Mouse (Mus musculus) liver, embryonic 16.5 days (tissue): ENCODE measurements at regions not wholly inside any gene's neighbourhood (a gene's known extent, or its start where the extent isn't known, plus 50 kb on each side); places are given as distances from the start of the nearest gene placed in this dataset.

Source experiments
- ATAC-seq: fragments of 200-750 bp; cut with Nextera tagmentation; 2 replicates; pipeline ENCODE4 v1.8.0; 2017; ENCODE audit warnings: low read depth, mild to moderate bottlenecking, moderate number of reproducible peaks, moderate library complexity
- H3K27ac ChIP-seq: fragments of 300-500 bp; sonication (generic); 2 replicates; pipeline ENCODE4 v1.5.1; 2014; ENCODE audit warnings: mild to moderate bottlenecking, low read length
- H3K27me3 ChIP-seq: fragments of 300-500 bp; sonication (generic); 2 replicates; pipeline ENCODE4 v1.6.1; 2014; ENCODE audit warnings: low read depth, low read length, mixed read lengths; ENCODE audit not compliant: control insufficient read depth, insufficient read depth
- H3K36me3 ChIP-seq: fragments of 300-500 bp; sonication (generic); 2 replicates; pipeline ENCODE4 v1.6.1; 2014; ENCODE audit warnings: mild to moderate bottlenecking; ENCODE audit not compliant: control insufficient read depth, insufficient read depth
- H3K4me1 ChIP-seq: fragments of 300-500 bp; sonication (generic); 2 replicates; pipeline ENCODE4 v1.6.1; 2014; ENCODE audit warnings: low read depth, low read length, mixed read lengths; ENCODE audit not compliant: control insufficient read depth
- H3K4me2 ChIP-seq: fragments of 300-500 bp; sonication (generic); 2 replicates; pipeline ENCODE4 v1.6.1; 2014; ENCODE audit warnings: low read depth, low read length, mixed read lengths
- H3K4me3 ChIP-seq: fragments of 300-500 bp; sonication (generic); 2 replicates; pipeline ENCODE4 v1.5.1; 2014; ENCODE audit warnings: low read depth, mild to moderate bottlenecking, low read length
- H3K9ac ChIP-seq: fragments of 300-500 bp; sonication (generic); 2 replicates; pipeline ENCODE4 v1.6.1; 2014; ENCODE audit warnings: low read depth, low read length
- H3K9me3 ChIP-seq: fragments of 300-500 bp; sonication (generic); replicated peaks from 2 replicates; pipeline ENCODE4 v1.6.1; 2016; ENCODE audit warnings: low read length; ENCODE audit not compliant: control insufficient read depth
- WGBS: fragments of 180-500 bp; shearing (Covaris S2); extraction: QIAGEN DNeasy Blood & Tissue Kit; methylation state at CpG from one replicate; pipeline ENCODE4 v1.1.7; 2014; ENCODE audit not compliant: insufficient replicate concordance; 5-methylcytosine and 5-hydroxymethylcytosine counted together

- H3K9me3 ChIP-seq: no peaks in the 10 kb centered on the region
- no peaks in the 10 kb centered on the region for H3K36me3 ChIP-seq
- peaks cover 32% of the 10 kb centered on the region for H3K4me1 ChIP-seq
- H3K4me3 ChIP-seq: no peak overlapping the region
- ATAC-seq: no peak
- H3K4me2 ChIP-seq: no peak overlapping the region
- H3K27me3 ChIP-seq: no peaks in the 10 kb centered on the region
- WGBS: 75% methylated on average over 5 of the region's 5 CpGs
- H3K27ac ChIP-seq: no peak overlapping the region
- H3K9ac ChIP-seq: no peak overlapping the region
These were observed 57.8 kb downstream of the Ier5 start for GRCm38 (mm10) chr1:155041592-155041991.

- WGBS: 71% methylated on average over 1 of the region's 1 CpGs
- H3K27me3 ChIP-seq: no peaks in the 10 kb centered on the region
- no peak overlapping the region for H3K4me3 ChIP-seq
- H3K9ac ChIP-seq: no peak overlapping the region
- H3K4me1 ChIP-seq: peaks cover 38% of the 10 kb centered on the region
- H3K4me2 ChIP-seq: no peak overlapping the region
- peak overlapping the region; percentile 55 for H3K27ac ChIP-seq
- no peaks in the 10 kb centered on the region for H3K9me3 ChIP-seq
- no peaks in the 10 kb centered on the region for H3K36me3 ChIP-seq
- ATAC-seq: no peak
These were observed 58.5 kb downstream of the Ier5 start for GRCm38 (mm10) chr1:155040939-155041371.

GRCm38 (mm10) chr1:155040086-155040726 is 59.2 kb downstream of the Ier5 start:
- 10% methylated on average over 9 of the region's 9 CpGs for WGBS
- peak overlapping the region; percentile 94 for H3K27ac ChIP-seq
- peak overlapping the region; percentile 2 for H3K9ac ChIP-seq
- peak; percentile 37; the same call in 1 of the 2 replicates for ATAC-seq
- H3K27me3 ChIP-seq: no peaks in the 10 kb centered on the region
- H3K4me1 ChIP-seq: peaks cover 44% of the 10 kb centered on the region
- no peak overlapping the region for H3K4me3 ChIP-seq
- peak overlapping the region; percentile 64 for H3K4me2 ChIP-seq
- H3K9me3 ChIP-seq: no peaks in the 10 kb centered on the region
- H3K36me3 ChIP-seq: no peaks in the 10 kb centered on the region

GRCm38 (mm10) chr1:155038631-155039625 is 60.5 kb downstream of the Ier5 start:
- Histone ChIP-seq H3K4me3 (peak overlapping the region; percentile 23), H3K36me3 (no peaks in the 10 kb centered on the region), H3K9me3 (no peaks in the 10 kb centered on the region), H3K27ac (peak overlapping the region; percentile 94), H3K4me2 (peak overlapping the region; percentile 64), H3K9ac (peak overlapping the region; percentile 62), H3K4me1 (peaks cover 44% of the 10 kb centered on the region), H3K27me3 (no peaks in the 10 kb centered on the region)
- WGBS: 23% methylated on average over 11 of the region's 11 CpGs
- peak; percentile 98 for ATAC-seq

GRCm38 (mm10) chr1:155037479-155037878 is 62.0 kb downstream of the Ier5 start:
- H3K4me2 ChIP-seq: no peak overlapping the region
- no peaks in the 10 kb centered on the region for H3K27me3 ChIP-seq
- WGBS: 80% methylated on average over 3 of the region's 3 CpGs
- H3K36me3 ChIP-seq: no peaks in the 10 kb centered on the region
- no peak overlapping the region for H3K4me3 ChIP-seq
- ATAC-seq: no peak
- H3K9me3 ChIP-seq: no peaks in the 10 kb centered on the region
- no peak overlapping the region for H3K9ac ChIP-seq
- H3K27ac ChIP-seq: 0 out of 2 replicates have a peak overlapping the region, but pooled peaks have one; percentile 24
- peaks cover 44% of the 10 kb centered on the region for H3K4me1 ChIP-seq

- H3K27ac ChIP-seq: peak overlapping the region; percentile 59
- peak overlapping the region; percentile 22; the same call in 1 of the 2 replicates for H3K9ac ChIP-seq
- H3K4me2 ChIP-seq: peak overlapping the region; percentile 16; the same call in 1 of the 2 replicates
- H3K27me3 ChIP-seq: no peaks in the 10 kb centered on the region
- no peaks in the 10 kb centered on the region for H3K9me3 ChIP-seq
- H3K4me3 ChIP-seq: no peak overlapping the region
- H3K4me1 ChIP-seq: peaks cover 49% of the 10 kb centered on the region
- ATAC-seq: peak; percentile 84
- no peaks in the 10 kb centered on the region for H3K36me3 ChIP-seq
- 13% methylated on average over 9 of the region's 9 CpGs for WGBS
These were observed 68.5 kb downstream of the Ier5 start for GRCm38 (mm10) chr1:155030908-155031307.

GRCm38 (mm10) chr1:155029195-155029879 is 70.1 kb downstream of the Ier5 start:
- WGBS: 22% methylated on average over 17 of the region's 17 CpGs

GRCm38 (mm10) chr1:155028735-155029134 is 70.7 kb downstream of the Ier5 start:
- Histone ChIP-seq H3K27me3 (no peaks in the 10 kb centered on the region), H3K9me3 (no peaks in the 10 kb centered on the region), H3K36me3 (no peaks in the 10 kb centered on the region), H3K4me2 (peak overlapping the region; percentile 53), H3K4me3 (peak overlapping the region; percentile 31), H3K4me1 (peaks cover 44% of the 10 kb centered on the region), H3K9ac (peak overlapping the region; percentile 38), H3K27ac (no peak overlapping the region)
- 15% methylated on average over 5 of the region's 5 CpGs for WGBS
- no peak for ATAC-seq

More at GRCm38 (mm10) chr1:155029195-155029879, 70.1 kb downstream of the Ier5 start:
- Histone ChIP-seq H3K36me3 (no peaks in the 10 kb centered on the region), H3K4me2 (peak overlapping the region; percentile 53), H3K9ac (peak overlapping the region; percentile 38), H3K27me3 (no peaks in the 10 kb centered on the region), H3K9me3 (no peaks in the 10 kb centered on the region), H3K4me3 (peak overlapping the region; percentile 31), H3K4me1 (peaks cover 44% of the 10 kb centered on the region), H3K27ac (no peak overlapping the region)
- peak; percentile 38; the same call in 1 of the 2 replicates for ATAC-seq
